Mouse (Mus musculus): Measurements from ENCODE around the gene Scgb1a1.

GRCm38 (mm10) chr19:9100297-9101061 lies 12.7 kb upstream of the Scgb1a1 start:
- TF ChIP-seq CTCF (IDR thresholded peaks at IDR 0.05; ENCODE audit: borderline replicate concordance, extremely low read depth, insufficient read depth, insufficient read length), result no peak
- no peak for TF ChIP-seq POLR2A (IDR thresholded peaks at IDR 0.05; ENCODE audit: borderline replicate concordance, extremely low read depth, insufficient read depth, insufficient read length, poor library complexity, severe bottlenecking)
